Mouse (Mus musculus) 3T3-L1 (cell line): Measurements from ENCODE around the gene Gm12185.
"Not testable (repeated sequence)": the region's sequence is repeated elsewhere in the genome, so short reads cannot be mapped to it uniquely, and the experiment has no call there.

Experiments
- DNase-seq: peaks from one replicate; pipeline ENCODE4 v3.0.0-alpha.2; 2015; ENCODE audit warnings: low read depth, low spot score

Gm12185 gene

DNA sequence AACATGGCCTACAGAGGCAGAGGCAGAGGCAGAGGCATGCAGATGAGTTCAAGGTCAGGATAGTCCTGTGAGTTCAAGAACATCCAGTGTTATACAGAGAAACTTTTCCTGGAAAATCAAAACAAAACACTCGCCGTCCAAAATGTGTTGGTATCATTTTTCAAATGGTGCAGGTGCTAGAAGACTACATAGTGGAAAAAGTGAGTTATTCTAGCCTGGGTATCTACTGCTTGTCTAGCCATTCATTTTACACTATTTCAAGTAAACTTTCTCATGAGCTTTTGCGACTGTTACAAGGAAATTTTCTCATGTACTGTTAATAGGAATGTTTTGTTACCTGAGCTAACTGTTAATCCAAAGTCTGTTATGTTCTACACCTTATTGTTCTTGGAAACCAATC, 73.6 kb downstream of the Gm12185 start:
- DNase-seq = no peak

DNA sequence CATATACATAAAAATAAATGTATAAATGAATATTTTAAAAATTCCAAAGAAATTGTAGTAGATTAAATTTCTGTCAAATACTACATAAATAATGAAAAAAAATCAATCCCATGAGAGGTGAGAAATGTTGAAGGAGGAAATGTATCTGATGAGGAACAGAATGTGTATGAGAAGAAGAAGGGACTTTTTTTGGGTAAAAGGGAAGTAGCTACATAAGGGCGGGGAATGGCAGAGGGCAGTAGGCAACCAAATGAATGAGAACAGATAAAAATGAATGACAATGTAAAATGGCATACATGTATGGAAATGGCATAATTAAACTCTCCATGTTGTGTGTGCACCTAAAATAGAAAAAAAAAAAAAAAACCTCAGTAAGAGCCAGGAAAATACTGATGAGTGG, 78.4 kb downstream of the Gm12185 start:
- no peak for DNase-seq

DNA sequence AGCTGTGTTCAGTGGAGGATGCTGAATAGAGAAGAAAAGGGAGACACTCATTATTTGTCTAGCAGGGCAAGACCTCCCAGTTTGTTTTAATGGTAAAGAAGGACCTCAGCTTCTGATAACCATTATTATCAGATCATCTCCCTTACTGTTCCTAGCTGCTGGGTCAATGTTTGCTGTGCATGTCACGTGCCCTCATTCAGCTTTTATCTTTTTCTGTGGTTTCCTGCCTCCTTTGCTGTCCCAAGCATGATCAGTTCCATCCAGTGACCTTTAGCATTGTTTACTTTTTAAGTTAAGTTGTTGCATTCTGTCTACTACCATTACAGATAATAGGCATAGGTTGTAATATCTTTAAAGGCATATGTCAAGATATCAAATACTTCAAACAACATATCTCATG, 83.6 kb downstream of the Gm12185 start:
- no peak for DNase-seq

DNA sequence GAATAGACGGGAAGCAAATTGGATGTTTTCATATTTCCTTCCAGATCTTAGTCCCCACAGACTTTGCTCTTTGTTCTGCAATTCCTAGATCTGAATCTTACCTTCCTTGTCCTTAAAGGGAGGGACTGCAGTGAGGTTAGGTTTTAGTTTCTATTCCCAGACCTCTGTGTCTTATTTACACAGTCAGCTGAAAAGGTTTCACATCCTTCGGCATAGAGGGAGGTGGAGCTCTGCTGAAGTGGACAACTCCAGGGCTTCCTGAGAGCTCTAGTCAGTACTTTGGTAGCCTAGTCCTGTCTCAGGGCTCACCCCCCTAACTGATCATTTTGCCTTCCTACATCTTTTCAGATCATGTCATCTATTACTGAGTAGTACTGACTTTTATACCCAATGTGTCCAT, 90.0 kb downstream of the Gm12185 start, which contains the start of gene Gm5431:
Gm5431 (minus strand) TSS at position 194 of the 400 bp plus-strand sequence.
- no peak for DNase-seq

DNA sequence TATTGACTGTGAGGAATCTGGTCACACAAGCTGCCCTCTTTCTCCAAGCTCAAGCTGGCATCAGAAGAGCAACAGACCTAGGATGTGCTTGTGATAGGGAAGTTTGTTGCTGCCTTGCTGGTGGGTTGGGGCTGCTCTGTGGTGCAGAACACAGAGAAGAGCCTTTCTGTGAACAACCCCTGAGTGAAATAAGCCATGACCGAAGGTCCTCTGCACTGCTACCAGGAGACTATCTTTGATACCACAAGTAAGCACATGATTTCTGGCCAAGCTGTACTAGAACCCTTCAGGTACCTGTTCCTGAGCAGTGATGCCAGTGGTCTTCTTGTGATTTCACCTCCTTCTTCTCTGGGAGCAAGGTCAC, 90.5 kb downstream of the Gm12185 start:
- not testable (repeated sequence) for DNase-seq

DNA sequence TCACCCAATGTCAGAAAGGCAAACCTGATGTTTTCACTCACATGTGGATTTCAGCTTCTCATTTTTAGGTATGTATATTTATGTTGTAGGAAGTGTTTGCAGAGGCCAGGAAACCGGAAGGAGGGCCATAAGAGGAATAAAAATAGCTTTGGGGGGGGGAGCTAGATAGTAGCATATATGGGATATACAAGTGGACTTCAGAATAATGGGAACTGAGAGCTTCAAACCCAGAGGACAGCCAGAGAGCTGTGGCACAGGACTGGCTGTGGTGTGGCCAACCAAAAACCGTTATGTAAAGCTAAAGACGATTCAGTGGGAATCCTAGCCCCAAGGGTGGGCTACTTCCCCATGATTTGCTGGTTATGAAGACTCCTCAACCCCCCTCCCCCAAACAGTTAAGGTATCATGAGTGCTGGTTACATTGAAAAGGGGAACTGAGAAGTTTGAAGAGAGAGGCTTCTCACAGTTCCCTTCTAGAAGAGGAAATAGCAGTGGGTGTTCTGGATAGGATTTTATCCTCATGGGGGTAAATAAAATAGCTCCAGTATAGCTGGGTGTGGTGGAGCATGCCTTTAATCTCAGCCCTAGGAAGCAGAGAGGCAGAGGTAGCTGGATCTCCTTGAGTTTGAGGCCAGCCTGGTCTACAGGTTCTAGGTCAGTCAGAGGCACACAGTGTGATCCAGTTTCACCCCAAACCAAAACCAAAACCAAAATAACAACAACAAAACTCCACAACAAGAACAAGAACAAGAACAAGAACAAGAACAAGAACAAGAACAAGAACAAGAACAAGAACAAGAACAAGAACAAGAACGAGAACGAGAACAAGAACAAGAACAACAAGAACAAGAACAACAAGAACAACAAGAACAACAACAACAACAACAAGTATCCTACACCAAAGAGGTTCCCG, 91.1 kb downstream of the Gm12185 start:
- not testable (repeated sequence) for DNase-seq

DNA sequence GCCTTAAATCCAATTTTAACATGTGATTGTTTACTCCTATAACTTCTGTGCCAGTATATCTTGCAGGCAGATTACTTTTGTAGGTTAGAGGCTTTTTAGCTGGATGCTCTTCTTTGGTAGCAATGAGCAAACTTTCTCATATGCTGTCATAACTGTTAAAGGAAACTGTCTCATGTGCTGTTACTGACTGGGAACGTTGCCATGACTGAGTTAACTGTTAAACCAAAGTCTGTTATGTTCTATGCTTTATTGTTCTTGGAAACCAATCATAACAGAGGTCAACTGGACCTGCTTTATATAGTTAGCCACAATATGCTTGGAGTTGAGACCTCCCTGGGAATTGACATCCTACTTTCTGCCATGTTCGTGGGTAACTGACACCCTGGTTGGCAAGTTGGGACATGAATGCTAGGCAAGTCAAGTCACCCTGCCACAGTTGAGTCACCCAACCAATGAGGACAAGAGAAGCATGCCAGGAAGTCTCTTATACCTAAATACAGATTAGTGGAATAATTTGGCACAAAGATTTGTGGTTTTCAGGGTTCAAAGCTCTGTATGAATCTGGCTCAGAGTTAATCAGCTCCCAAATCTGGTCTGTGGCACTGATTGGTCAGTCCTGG, 93.1 kb downstream of the Gm12185 start:
- DNase-seq = peak; percentile 80

DNA sequence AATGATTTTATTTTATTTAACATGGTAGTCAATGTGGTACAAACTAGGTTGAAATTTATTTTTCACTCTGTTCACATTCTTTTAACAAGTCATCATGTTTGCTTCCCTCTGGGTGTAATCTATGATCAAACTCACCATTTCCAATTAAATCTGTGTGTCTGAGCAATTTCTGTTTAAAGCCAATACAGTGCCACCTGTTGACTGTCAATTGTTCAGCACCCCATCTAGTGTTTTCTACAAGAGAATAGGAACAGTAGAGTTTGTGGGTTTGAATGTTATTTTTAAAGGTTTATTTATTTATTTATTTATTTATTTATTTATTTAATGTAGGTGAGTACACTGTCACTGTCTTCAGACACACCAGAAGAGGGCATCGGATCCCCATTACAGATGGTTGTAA, 115.3 kb downstream of the Gm12185 start:
- DNase-seq = no peak

DNA sequence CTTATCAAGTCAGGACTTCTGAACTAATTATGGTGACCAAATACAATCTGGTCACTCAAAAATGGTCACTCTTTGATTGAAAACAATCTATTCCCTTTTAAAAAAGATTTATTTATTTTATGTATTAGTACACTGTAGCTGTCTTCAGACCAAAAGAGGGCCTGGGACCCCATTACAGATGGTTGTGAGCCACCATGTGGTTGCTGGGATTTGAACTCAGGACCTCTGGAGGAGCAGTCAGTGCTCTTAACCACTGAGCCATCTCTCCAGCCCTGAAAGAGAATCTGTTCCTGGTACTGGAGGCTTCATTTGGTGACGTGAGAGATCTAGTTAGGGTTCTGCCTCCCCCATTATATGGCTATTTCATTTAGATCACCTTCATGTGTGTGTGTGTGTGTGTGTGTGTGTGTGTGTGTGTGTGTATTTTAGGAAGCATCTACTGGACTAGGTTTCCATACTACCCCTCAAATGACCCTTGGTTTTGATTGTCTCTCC, 116.6 kb downstream of the Gm12185 start:
- not testable (repeated sequence) for DNase-seq

DNA sequence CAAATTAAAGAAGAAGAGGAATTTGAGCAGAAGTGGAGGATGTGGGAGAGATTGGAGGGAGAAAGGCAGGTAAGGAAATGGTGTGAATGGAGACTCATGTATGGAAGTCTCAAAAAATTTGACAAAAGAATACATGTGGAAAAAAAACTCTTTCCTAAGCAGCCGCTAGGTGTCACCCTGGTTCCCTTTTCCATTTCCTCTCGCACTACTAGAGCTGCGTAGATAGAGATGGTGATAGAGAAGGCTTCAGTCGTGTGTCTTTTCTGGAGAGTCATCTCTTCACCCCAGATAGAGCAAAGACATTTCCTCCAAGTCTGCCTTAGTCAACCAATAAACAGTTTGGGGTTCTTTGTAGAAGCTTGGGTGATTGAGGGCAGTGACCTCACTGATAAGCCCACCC, 117.6 kb downstream of the Gm12185 start:
- DNase-seq = peak; percentile 83

DNA sequence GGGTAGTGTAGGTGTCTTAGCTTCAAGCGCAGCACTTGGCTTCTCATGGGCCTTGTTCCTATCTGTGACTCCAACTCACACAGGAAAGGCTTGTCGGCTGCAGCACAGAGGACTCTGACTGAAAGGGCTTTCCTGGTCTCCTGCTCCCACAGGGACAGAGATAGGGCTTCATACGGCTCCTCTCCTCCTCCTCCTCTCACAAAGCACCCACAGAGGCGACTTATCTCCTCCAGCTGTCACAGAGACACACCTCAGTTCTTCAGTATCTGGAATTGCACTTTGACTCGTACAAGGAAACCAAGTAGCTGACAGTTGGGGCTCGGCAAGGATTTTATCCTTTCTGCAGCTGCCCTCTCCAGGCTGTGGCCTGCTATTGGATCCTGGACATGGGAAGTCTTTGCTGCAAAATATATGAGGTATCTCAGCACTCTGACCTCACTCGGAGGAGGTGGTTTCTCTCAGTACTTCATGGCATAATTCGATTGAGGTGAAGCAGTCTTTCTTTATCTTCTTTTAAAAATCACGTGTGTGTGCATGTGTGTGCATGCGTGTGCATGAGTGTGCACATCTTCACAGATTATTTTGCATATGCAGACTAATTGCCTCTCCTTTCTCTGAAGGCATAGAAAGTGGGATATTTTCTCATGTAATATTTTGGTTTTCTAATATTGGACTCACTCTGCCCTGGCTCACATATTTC, 118.3 kb downstream of the Gm12185 start:
- DNase-seq = peak; percentile 18

DNA sequence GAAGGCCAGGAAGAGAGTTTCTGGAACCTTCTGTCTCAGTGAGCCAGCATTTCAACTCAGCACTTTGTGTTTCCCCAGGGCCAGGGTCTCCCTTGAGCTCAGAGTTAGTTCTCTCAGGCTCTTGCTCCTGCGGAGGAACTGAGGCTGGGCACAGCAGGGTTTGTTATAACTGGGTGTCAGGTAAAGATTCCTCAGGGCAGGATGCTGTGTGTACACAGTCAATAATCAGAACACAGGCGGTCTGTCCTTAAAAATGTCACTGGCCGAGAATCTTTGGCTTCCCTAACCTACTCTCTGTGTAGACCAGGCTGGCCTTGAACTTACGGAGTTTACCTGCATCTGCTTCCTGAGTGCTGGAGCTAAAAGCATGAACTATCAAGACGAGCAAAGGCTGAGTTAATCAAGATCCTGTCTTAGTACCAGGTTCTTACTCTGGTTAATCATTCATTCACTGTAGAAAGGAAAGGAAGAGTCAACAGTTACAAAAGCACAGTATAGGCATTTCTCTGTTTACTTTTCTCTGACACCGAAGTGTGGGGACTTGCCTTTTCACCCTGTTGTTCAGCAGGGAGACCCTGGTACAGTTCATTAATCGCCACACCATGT, 119.2 kb downstream of the Gm12185 start:
- DNase-seq = no peak

DNA sequence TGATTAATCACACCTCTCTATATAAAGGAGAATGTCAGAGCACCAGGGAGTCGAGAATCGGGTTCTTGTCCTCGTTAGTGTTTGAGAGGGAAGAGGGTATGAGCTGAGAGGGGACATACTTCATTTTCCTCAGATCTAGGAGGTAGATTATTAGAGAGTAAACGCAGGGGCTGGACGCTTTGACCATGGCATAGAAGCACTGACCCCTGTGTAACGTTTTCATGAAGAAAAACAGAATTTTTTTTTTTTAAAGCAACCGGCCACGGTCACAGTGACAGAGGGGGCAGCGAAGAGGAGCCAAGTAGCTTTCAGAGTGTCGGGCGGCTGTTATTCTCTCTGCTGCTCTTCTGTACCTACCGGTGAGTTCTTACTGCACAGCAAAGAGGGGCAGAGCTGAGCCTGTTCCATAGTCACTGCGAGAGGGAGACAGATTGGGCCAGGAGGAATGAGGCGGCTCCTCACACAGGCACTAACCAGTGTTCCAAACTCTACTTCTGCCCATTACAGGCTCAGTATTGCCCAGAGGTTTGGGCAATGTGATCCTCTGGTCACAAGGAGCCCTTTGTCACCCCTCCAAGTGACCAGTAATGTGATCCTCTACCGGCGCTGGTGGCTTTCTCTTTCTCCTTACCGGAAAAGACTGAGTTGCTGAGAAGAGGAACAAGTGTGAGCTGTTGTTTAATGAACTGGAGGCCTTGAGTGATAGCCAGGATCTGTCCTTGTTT, 120.0 kb downstream of the Gm12185 start:
- peak; percentile 61 for DNase-seq

DNA sequence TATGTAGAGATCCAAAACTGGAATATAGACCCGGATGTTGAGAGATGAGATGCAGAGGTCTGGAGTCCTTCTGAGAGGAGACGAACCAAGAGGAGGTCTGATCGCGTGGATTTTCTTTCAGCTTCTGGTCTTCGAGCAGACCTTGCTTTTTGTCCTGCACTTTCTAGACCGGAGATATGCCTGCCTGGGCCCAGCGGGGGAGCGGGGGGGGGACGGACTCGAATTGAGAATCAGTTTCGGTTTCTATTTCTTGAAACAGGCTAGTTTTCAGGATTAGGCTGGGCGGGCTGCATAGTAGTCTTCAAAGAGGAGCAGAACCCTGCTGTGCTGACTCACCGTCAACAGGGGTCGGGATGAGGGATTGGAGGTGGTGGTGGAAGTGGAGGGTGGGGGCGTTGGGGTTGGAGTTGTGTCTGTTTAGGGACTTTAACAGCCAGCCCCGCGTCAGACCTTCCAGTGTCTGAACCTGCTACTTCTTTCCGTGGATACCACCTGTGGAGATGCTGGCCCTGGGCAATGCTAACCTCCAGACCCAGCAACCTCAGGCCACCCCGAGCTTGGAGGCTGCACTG, 120.7 kb downstream of the Gm12185 start, which contains the start of gene Irgm1:
Irgm1 (minus strand) TSS at position 483 of the 572 bp plus-strand sequence.
- peak; percentile 85 for DNase-seq

DNA sequence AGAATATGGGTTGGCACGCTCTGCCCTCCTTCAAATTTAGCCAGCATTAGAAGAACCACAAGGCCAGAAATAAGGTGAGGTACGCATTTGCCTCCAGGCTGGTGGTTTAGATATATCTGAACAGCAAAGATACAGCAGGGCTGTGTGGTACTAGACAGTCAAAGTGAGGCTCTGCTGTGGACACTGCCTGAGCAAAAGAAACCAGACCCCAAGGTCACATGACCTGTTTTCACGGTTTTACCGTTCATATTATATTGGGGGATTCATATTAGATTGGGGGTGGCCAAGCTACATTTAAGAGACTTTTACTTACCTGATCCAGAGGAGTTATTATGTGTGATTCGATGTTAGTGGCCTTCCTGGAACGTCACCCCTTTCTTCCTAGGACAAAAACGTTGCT, 121.2 kb downstream of the Gm12185 start:
- no peak for DNase-seq

DNA sequence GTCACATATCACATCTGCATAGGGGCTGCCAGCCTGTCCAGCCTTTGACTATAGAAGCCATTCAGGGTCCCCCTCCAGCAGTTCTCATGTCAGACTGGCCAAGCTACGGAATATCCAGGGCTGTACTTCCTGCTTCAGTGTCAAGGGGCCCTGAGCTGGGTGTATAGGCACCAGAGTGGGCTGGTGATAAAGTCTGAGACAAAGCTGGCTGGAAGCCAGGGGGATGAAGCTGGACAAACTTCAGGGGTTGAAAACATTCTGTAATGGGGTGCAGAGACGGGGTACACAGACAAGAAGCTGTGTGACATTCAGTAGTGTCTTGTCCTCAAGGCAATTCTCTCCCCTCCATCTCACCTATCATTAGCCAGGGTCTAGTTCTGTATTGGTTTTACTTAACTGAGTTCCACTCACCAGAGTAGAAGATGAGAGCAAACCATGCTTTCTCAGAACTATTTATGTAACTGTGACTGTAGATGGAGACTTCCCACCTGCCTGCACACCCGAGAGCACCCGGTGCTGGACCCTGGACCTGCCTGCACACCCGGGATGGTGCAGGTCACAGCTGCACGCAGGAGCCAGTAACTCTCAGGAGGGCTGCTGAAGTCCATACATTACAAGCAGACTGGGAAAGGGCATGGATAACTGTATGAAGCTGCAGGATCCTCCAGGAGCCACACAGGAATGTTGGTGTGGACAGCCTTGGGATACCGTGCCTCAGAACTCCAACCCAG, 122.5 kb downstream of the Gm12185 start:
- no peak for DNase-seq

DNA sequence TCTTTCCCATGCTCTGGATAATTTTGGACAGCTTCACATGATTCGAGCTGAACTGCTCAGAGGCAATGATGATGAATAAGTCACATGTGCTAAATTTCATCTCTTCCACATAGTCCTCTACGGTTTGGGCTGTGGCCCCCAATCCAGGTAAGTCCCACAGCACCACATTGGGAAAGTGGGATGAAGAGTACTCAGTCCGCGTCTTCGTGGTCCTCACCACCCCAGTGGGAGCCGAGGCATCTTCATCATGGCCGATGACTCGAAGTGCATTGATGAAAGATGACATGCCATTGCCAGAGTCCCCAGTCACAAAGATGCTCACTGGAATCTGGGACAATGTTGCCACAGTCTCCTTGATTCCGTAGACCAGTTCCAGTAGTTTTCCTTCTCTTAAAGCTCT, 125.5 kb downstream of the Gm12185 start:
- no peak for DNase-seq

DNA sequence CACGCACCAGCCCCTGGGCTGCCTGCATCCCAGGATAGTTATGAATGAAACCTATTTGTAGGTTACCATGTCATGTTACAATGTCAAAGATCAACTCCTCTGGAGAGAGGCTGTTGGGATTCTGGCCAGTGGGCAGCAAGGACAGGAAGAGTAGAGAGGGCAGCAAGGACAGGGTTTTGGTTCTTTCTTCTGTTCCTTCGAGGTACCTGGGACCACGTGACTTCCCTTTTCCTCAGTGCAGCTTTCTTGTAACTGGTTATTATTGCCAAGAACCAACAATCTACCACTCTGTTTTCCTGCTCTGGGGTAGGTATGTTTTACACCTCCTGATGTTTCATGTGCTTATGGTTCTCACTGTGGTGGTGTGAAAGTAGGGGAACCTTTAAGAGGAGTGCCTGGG, 128.2 kb downstream of the Gm12185 start:
- no peak for DNase-seq

DNA sequence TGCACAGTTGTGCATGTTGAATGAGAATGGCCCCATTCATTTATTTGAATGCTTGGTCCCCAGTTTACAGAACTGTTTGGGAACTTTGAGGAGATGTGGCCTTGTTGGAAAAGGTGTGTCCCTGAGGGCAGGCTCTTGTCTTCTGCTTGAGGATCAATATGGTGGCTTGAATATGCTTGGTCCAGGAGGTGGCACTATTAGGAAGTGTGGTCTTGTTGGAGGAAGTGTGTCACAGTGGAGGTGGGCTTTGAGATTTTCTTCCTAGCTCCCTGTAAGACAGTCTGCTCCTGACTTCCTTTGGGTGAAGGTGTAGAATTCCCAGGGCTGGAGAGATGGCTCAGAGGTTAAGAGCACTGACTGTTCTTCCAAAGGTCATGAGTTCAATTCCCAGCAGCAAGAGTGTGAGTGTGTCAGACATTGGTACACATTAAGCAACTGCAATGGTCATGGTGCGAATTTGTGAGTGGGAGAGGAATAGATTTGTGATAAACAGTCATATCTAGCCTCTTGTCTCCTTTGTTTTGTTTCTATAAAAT, 129.2 kb downstream of the Gm12185 start:
- DNase-seq = no peak

DNA sequence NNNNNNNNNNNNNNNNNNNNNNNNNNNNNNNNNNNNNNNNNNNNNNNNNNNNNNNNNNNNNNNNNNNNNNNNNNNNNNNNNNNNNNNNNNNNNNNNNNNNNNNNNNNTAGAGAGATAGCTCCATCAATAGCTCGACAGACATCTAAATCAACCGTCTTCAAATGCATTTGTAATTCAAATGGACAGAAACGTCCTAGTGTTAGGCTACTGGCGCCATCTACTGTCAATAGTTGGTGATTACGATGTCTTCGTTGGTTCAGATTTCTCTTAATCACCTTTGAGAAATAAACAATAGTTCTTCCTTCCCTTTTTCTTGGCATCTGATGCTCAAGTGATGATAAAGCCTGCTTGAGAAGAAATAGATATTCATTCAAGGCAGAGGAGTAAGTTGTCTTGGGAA, 133.0 kb downstream of the Gm12185 start:
- DNase-seq = peak; percentile 86
